Mouse (Mus musculus): ENCODE measurements around the gene Olfr586. TPM values are rescaled to one million over a fixed set of nuclear protein-coding genes. Genes with fewer than 3 reads are reported as not detected.

Olfr586 gene
- total and polyA plus RNA-seq, 3 experiments: not detected

DNA sequence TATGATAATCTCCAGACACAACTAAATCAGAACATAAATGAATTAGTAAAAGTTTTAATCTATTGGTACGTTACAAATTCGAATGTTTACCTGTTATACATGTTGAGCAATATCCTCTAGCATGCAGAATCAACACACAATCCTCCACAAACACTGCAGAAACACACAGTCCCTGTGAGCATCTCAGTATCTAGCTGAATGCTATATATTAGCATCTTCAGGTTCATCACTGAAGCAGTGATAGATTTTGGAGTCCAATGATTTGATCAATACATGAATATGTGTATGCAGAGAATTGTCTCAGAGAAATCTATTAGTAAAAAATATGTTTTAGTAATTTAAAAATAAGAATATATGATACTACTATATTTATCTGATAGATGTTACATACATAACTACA, 30.8 kb upstream of the Olfr586 start, which contains the start of gene Olfr589:
Gene Olfr589 (minus strand): TSS at position 101 of the 400 bp plus-strand sequence.
- H3K27ac ChIP-seq (ENCODE audit: insufficient read depth, low read depth): no peak within 1 kb of the TSS
- no peaks in the 10 kb centered on the region for H3K36me3 ChIP-seq (replicated peaks in 1 of 2; ENCODE audit: control insufficient read depth in 1 of 2, insufficient read depth in 1 of 2, low read length in 1 of 2)
- TF ChIP-seq ZC3H11A (IDR thresholded peaks at IDR 0.05; ENCODE audit: low read depth, low read length) (no peak), SIN3A (IDR thresholded peaks at IDR 0.05; ENCODE audit: low read length) (no peak), JUND (conservative IDR thresholded peaks at IDR 0.05; ENCODE audit: low read depth, low read length) (no peak), TCF12 (IDR thresholded peaks at IDR 0.05; ENCODE audit: low read depth, low read length) (no peak), PAX5 (IDR thresholded peaks at IDR 0.05; ENCODE audit: low read length) (no peak), ETS1 (conservative IDR thresholded peaks at IDR 0.05; ENCODE audit: low read depth, low read length) (no peak), CTCF (conservative IDR thresholded peaks at IDR 0.05 in 1 of 2, IDR thresholded peaks at IDR 0.05 in 1 of 2; ENCODE audit: low read depth in 2 of 2, low read length in 2 of 2) (no peak), JUN (IDR thresholded peaks at IDR 0.05; ENCODE audit: insufficient read depth, low read depth, low read length) (no peak), CHD2 (IDR thresholded peaks at IDR 0.05; ENCODE audit: low read length) (no peak), MAZ (IDR thresholded peaks at IDR 0.05; ENCODE audit: low read depth, low read length) (no peak), E2F4 (IDR thresholded peaks at IDR 0.05; ENCODE audit: insufficient replicate concordance, low read depth, low read length) (no peak), GABPA (IDR thresholded peaks at IDR 0.05; ENCODE audit: insufficient replicate concordance, low read depth, low read length) (no peak), USF1 (IDR thresholded peaks at IDR 0.05; ENCODE audit: low read depth, low read length) (no peak), NELFE (IDR thresholded peaks at IDR 0.05; ENCODE audit: low read depth, low read length) (no peak), ZKSCAN1 (IDR thresholded peaks at IDR 0.05; ENCODE audit: borderline replicate concordance, low read depth, low read length) (no peak), NRF1 (IDR thresholded peaks at IDR 0.05; ENCODE audit: low read depth, low read length) (no peak), MAX (IDR thresholded peaks at IDR 0.05; ENCODE audit: low read length) (no peak), MYC (IDR thresholded peaks at IDR 0.05; ENCODE audit: low read depth, low read length) (no peak)
- H3K9ac ChIP-seq (ENCODE audit: insufficient read depth, low read depth): no peak within 1 kb of the TSS
- no peak within 1 kb of the TSS for H3K4me3 ChIP-seq (replicated peaks in 1 of 3; ENCODE audit: low read depth in 2 of 3, low read length in 2 of 3, poor library complexity in 1 of 3)
- no peaks in the 10 kb centered on the region for H3K9me3 ChIP-seq (replicated peaks; ENCODE audit: low read length)
- no peaks in the 10 kb centered on the region for H3K4me1 ChIP-seq (ENCODE audit: control insufficient read depth in 1 of 2, insufficient read depth in 2 of 2)
- DNase-seq (ENCODE audit: extremely low read depth): no peak
- H3K27me3 ChIP-seq (replicated peaks): no peaks in the 10 kb centered on the region
- dilution Hi-C loops (cut with MboI; ENCODE audit: extremely low pct_ligation_motif_present, extremely low pct_unique_long_range_greater_than_20kb, low sequenced_read_pairs) (no loop called here), in situ Hi-C loops (cut with MboI; ENCODE audit: low pct_ligation_motif_present, low pct_unique_long_range_greater_than_20kb, low sequenced_read_pairs) (no loop called here)
- no peaks in the 10 kb centered on the region for H3K79me2 ChIP-seq (replicated peaks; ENCODE audit: control insufficient read depth, extremely low read depth, insufficient read depth, poor library complexity, severe bottlenecking)
- H3K4me2 ChIP-seq (ENCODE audit: insufficient read depth, low read depth, poor library complexity, severe bottlenecking): no peak within 1 kb of the TSS

DNA sequence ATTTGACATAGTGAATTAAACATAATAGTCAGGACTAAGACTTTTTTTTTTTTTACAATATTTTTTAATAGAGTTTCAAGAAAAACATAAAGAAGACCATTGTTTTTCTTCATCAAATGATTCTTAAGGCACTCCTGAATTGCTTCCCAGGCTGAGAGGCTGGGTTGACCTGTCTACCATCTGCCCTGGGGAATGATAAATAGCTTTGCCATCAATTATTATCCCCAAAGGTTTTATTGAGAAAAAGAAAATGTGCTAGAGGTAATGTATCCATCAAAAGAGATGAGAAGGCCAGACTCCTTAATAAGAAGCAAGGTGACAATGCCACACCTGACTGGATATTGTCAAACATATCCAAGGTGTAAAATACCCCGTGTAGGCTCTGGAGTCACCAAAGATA, 15.1 kb upstream of the Olfr586 start, which contains the start of gene Olfr588-ps1:
Gene Olfr588-ps1 (plus strand): TSS at position 301 of the 400 bp plus-strand sequence.
- no peak for DNase-seq (ENCODE audit: extremely low read depth)
- Histone ChIP-seq H3K27me3 (replicated peaks) (no peaks in the 10 kb centered on the region), H3K4me3 (replicated peaks in 1 of 3; ENCODE audit: low read depth in 2 of 3, low read length in 2 of 3, poor library complexity in 1 of 3) (no peak within 1 kb of the TSS), H3K4me1 (ENCODE audit: control insufficient read depth in 1 of 2, insufficient read depth in 2 of 2) (no peaks in the 10 kb centered on the region), H3K36me3 (replicated peaks in 1 of 2; ENCODE audit: control insufficient read depth in 1 of 2, insufficient read depth in 1 of 2, low read length in 1 of 2) (no peaks in the 10 kb centered on the region), H3K9me3 (replicated peaks; ENCODE audit: low read length) (no peaks in the 10 kb centered on the region), H3K79me2 (replicated peaks; ENCODE audit: control insufficient read depth, extremely low read depth, insufficient read depth, poor library complexity, severe bottlenecking) (no peaks in the 10 kb centered on the region), H3K27ac (ENCODE audit: insufficient read depth, low read depth) (no peak within 1 kb of the TSS), H3K4me2 (ENCODE audit: insufficient read depth, low read depth, poor library complexity, severe bottlenecking) (no peak within 1 kb of the TSS), H3K9ac (ENCODE audit: insufficient read depth, low read depth) (no peak within 1 kb of the TSS)
- in situ Hi-C loops (cut with MboI; ENCODE audit: low pct_ligation_motif_present, low pct_unique_long_range_greater_than_20kb, low sequenced_read_pairs): no loop called here
- TF ChIP-seq CTCF (conservative IDR thresholded peaks at IDR 0.05 in 1 of 2, IDR thresholded peaks at IDR 0.05 in 1 of 2; ENCODE audit: low read depth in 2 of 2, low read length in 2 of 2) (no peak), GABPA (IDR thresholded peaks at IDR 0.05; ENCODE audit: insufficient replicate concordance, low read depth, low read length) (no peak), RCOR1 (conservative IDR thresholded peaks at IDR 0.05; ENCODE audit: low read depth, low read length) (no peak), USF2 (conservative IDR thresholded peaks at IDR 0.05; ENCODE audit: low read depth, low read length) (no peak), ELF1 (IDR thresholded peaks at IDR 0.05; ENCODE audit: low read depth, low read length) (no peak), ZKSCAN1 (IDR thresholded peaks at IDR 0.05; ENCODE audit: borderline replicate concordance, low read depth, low read length) (no peak), CHD1 (IDR thresholded peaks at IDR 0.05; ENCODE audit: low read depth, low read length) (no peak), CHD2 (IDR thresholded peaks at IDR 0.05; ENCODE audit: low read length) (no peak), JUND (conservative IDR thresholded peaks at IDR 0.05; ENCODE audit: low read depth, low read length) (no peak)
- dilution Hi-C loops (cut with MboI; ENCODE audit: extremely low pct_ligation_motif_present, extremely low pct_unique_long_range_greater_than_20kb, low sequenced_read_pairs): no loop called here
